Mouse (Mus musculus): Measurements from ENCODE around the gene Hoxd1.

Gene Hoxd1

GRCm38 (mm10) chr2:74748436-74748995 is 14.3 kb upstream of the Hoxd1 start:
- no peak for DNase-seq (ENCODE audit: low read depth, low spot score)

- DNase-seq (ENCODE audit: low read depth, low spot score), result no peak
Observed at GRCm38 (mm10) chr2:74749337-74750121, 13.3 kb upstream of the Hoxd1 start.

GRCm38 (mm10) chr2:74750731-74751250 is 12.0 kb upstream of the Hoxd1 start:
- no peak for DNase-seq (ENCODE audit: low read depth, low spot score)

GRCm38 (mm10) chr2:74751861-74752260 is 10.9 kb upstream of the Hoxd1 start:
- DNase-seq (ENCODE audit: low read depth, low spot score), result no peak

- no peak for DNase-seq (ENCODE audit: low read depth, low spot score)
Observed at GRCm38 (mm10) chr2:74752431-74753174, 10.2 kb upstream of the Hoxd1 start.

- DNase-seq (ENCODE audit: low read depth, low spot score), result no peak
Observed at GRCm38 (mm10) chr2:74753175-74753523, 9.6 kb upstream of the Hoxd1 start.

- DNase-seq (ENCODE audit: low read depth, low spot score), result no peak
Observed at GRCm38 (mm10) chr2:74753711-74754110, 9.1 kb upstream of the Hoxd1 start.

- DNase-seq (ENCODE audit: low read depth, low spot score), result no peak
Observed at GRCm38 (mm10) chr2:74760146-74760545, 2.6 kb upstream of the Hoxd1 start.

GRCm38 (mm10) chr2:74761941-74762340 is 839 bp upstream of the Hoxd1 start:
- DNase-seq (ENCODE audit: low read depth, low spot score), result no peak

- DNase-seq (ENCODE audit: low read depth, low spot score), result no peak
Observed at GRCm38 (mm10) chr2:74763245-74763735, 510 bp downstream of the Hoxd1 start.

- no peak for DNase-seq (ENCODE audit: low read depth, low spot score)
Observed at GRCm38 (mm10) chr2:74763976-74764375, 1.2 kb downstream of the Hoxd1 start.

- no peak for DNase-seq (ENCODE audit: low read depth, low spot score)
Observed at GRCm38 (mm10) chr2:74774359-74774758, 11.6 kb downstream of the Hoxd1 start.

GRCm38 (mm10) chr2:74777536-74778275 is 14.9 kb downstream of the Hoxd1 start:
- no peak for DNase-seq (ENCODE audit: low read depth, low spot score)

GRCm38 (mm10) chr2:74781386-74781785 is 18.6 kb downstream of the Hoxd1 start:
- no peak for DNase-seq (ENCODE audit: low read depth, low spot score)

- DNase-seq (ENCODE audit: low read depth, low spot score), result no peak
Observed at GRCm38 (mm10) chr2:74795531-74795930, 32.8 kb downstream of the Hoxd1 start.

- DNase-seq (ENCODE audit: low read depth, low spot score), result no peak
Observed at GRCm38 (mm10) chr2:74808431-74808830, 45.7 kb downstream of the Hoxd1 start.
